Mouse (Mus musculus) olfactory bulb, adult 2 months (tissue): Measurements from ENCODE around the gene Vps13a.

ENCODE experiments used
- CTCF ChIP-seq: fragments of 200-500 bp; IDR thresholded peaks from 2 replicates; pipeline ENCODE4 v1.5.1; 2012; ENCODE audit warnings: low read depth, mild to moderate bottlenecking, low read length, moderate library complexity; ENCODE audit not compliant: insufficient read depth
- POLR2A ChIP-seq: fragments of 200-500 bp; IDR thresholded peaks from 2 replicates; pipeline ENCODE4 v1.6.1; 2012; ENCODE audit warnings: mild to moderate bottlenecking, low read depth, low read length, moderate library complexity; ENCODE audit not compliant: insufficient read depth

DNA sequence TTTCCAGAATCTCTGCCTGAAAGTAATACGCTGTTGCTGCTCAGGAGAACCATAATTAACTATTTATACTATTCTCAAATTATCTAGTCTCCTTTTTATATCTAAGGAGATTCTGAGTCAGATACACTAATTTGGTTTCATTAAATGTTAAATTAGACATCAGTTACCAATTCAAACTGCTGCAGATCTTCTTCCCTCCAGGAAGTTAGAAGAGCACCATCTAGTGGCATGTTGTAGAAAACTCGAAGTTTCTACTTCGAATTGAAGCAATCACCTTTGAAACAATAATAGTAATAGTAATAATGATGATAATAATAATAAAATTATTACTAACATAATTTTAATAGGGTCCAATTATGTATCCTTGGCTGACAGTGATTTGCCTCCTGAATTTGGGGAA, 4.1 kb upstream of the Vps13a start:
- TF ChIP-seq POLR2A, result no peak
- no peak for TF ChIP-seq CTCF
